Mouse (Mus musculus): ENCODE data around the gene Rin3. TPM values are rescaled to one million over a fixed set of nuclear protein-coding genes. Genes with fewer than 3 reads are reported as not detected.

Rin3 gene
- polyA plus RNA-seq, 1 experiment from 2014 or later = 10.5 TPM

- no peak for TF ChIP-seq CTCF (IDR thresholded peaks at IDR 0.05; ENCODE audit: low read depth)
- H3K9ac ChIP-seq (ENCODE audit: low read depth, low read length) = no peak overlapping the region
- H3K27me3 ChIP-seq (replicated peaks; ENCODE audit: control insufficient read depth, insufficient read depth, low read length) = no peaks in the 10 kb centered on the region
- no peaks in the 10 kb centered on the region for H3K4me1 ChIP-seq (replicated peaks; ENCODE audit: control insufficient read depth, insufficient read depth, low read length)
- H3K27ac ChIP-seq (ENCODE audit: low read depth, low read length) = no peak overlapping the region
- no peak overlapping the region for H3K4me2 ChIP-seq (replicated peaks; ENCODE audit: low read depth)
- WGBS = 82% methylated on average over 4 of the region's 4 CpGs
- no peaks in the 10 kb centered on the region for H3K9me3 ChIP-seq (ENCODE audit: control insufficient read depth)
- no peak for ATAC-seq
- peaks cover 80% of the 10 kb centered on the region; the same call in 1 of the 2 replicates for H3K36me3 ChIP-seq (ENCODE audit: control insufficient read depth, insufficient read depth)
- H3K4me3 ChIP-seq (ENCODE audit: low read depth, low read length) = no peak overlapping the region
Measured at GRCm38 (mm10) chr12:102398588-102398987, 115.7 kb downstream of the Rin3 start.

GRCm38 (mm10) chr12:102413171-102413570 is 130.3 kb downstream of the Rin3 start:
- 85% methylated on average over 13 of the region's 13 CpGs for WGBS
- no peak for ATAC-seq
- Histone ChIP-seq H3K4me1 (replicated peaks; ENCODE audit: control insufficient read depth, insufficient read depth, low read length) (0 out of 2 replicates have a peak, but pooled peaks cover 3% of the 10 kb centered on the region), H3K9ac (ENCODE audit: low read depth, low read length) (no peak overlapping the region), H3K36me3 (ENCODE audit: control insufficient read depth, insufficient read depth) (peaks cover 8% of the 10 kb centered on the region; the same call in 1 of the 2 replicates), H3K4me3 (ENCODE audit: low read depth, low read length) (no peak overlapping the region), H3K27me3 (replicated peaks; ENCODE audit: control insufficient read depth, insufficient read depth, low read length) (no peaks in the 10 kb centered on the region), H3K27ac (ENCODE audit: low read depth, low read length) (no peak overlapping the region; the same call in 1 of the 2 replicates), H3K9me3 (ENCODE audit: control insufficient read depth) (no peaks in the 10 kb centered on the region), H3K4me2 (replicated peaks; ENCODE audit: low read depth) (no peak overlapping the region)
- no peak for TF ChIP-seq CTCF (IDR thresholded peaks at IDR 0.05; ENCODE audit: low read depth)

GRCm38 (mm10) chr12:102414686-102415085 is 131.8 kb downstream of the Rin3 start:
- WGBS = 78% methylated on average over 6 of the region's 6 CpGs
- Histone ChIP-seq H3K4me1 (replicated peaks; ENCODE audit: control insufficient read depth, insufficient read depth, low read length) (0 out of 2 replicates have a peak, but pooled peaks cover 3% of the 10 kb centered on the region), H3K4me3 (ENCODE audit: low read depth, low read length) (no peak overlapping the region), H3K27me3 (replicated peaks; ENCODE audit: control insufficient read depth, insufficient read depth, low read length) (no peaks in the 10 kb centered on the region), H3K4me2 (replicated peaks; ENCODE audit: low read depth) (no peak overlapping the region), H3K36me3 (ENCODE audit: control insufficient read depth, insufficient read depth) (peaks cover 8% of the 10 kb centered on the region; the same call in 1 of the 2 replicates), H3K9ac (ENCODE audit: low read depth, low read length) (no peak overlapping the region), H3K9me3 (ENCODE audit: control insufficient read depth) (no peaks in the 10 kb centered on the region), H3K27ac (ENCODE audit: low read depth, low read length) (no peak overlapping the region)
- no peak for TF ChIP-seq CTCF (IDR thresholded peaks at IDR 0.05; ENCODE audit: low read depth)
- ATAC-seq = no peak

- Histone ChIP-seq H3K9ac (ENCODE audit: low read depth, low read length) (0 out of 2 replicates have a peak overlapping the region, but pooled peaks have one; percentile 1), H3K9me3 (ENCODE audit: control insufficient read depth) (no peaks in the 10 kb centered on the region), H3K27ac (ENCODE audit: low read depth, low read length) (peak overlapping the region; percentile 35; the same call in 1 of the 2 replicates), H3K27me3 (replicated peaks; ENCODE audit: control insufficient read depth, insufficient read depth, low read length) (no peaks in the 10 kb centered on the region), H3K4me3 (ENCODE audit: low read depth, low read length) (no peak overlapping the region), H3K36me3 (ENCODE audit: control insufficient read depth, insufficient read depth) (peaks cover 8% of the 10 kb centered on the region; the same call in 1 of the 2 replicates), H3K4me1 (replicated peaks; ENCODE audit: control insufficient read depth, insufficient read depth, low read length) (0 out of 2 replicates have a peak, but pooled peaks cover 3% of the 10 kb centered on the region), H3K4me2 (replicated peaks; ENCODE audit: low read depth) (no peak overlapping the region)
- TF ChIP-seq CTCF (IDR thresholded peaks at IDR 0.05; ENCODE audit: low read depth) = no peak
- ATAC-seq = 0 out of 2 replicates have a peak, but pooled peaks have one; percentile 38
- WGBS = 49% methylated on average over 7 of the region's 7 CpGs
Measured at GRCm38 (mm10) chr12:102416391-102416837, 133.6 kb downstream of the Rin3 start.

GRCm38 (mm10) chr12:102416955-102417510 is 134.2 kb downstream of the Rin3 start:
- Histone ChIP-seq H3K9me3 (ENCODE audit: control insufficient read depth) (no peaks in the 10 kb centered on the region), H3K27ac (ENCODE audit: low read depth, low read length) (peak overlapping the region; percentile 35; the same call in 1 of the 2 replicates), H3K36me3 (ENCODE audit: control insufficient read depth, insufficient read depth) (peaks cover 8% of the 10 kb centered on the region; the same call in 1 of the 2 replicates), H3K27me3 (replicated peaks; ENCODE audit: control insufficient read depth, insufficient read depth, low read length) (no peaks in the 10 kb centered on the region), H3K4me2 (replicated peaks; ENCODE audit: low read depth) (no peak overlapping the region), H3K4me3 (ENCODE audit: low read depth, low read length) (no peak overlapping the region), H3K9ac (ENCODE audit: low read depth, low read length) (0 out of 2 replicates have a peak overlapping the region, but pooled peaks have one; percentile 1), H3K4me1 (replicated peaks; ENCODE audit: control insufficient read depth, insufficient read depth, low read length) (0 out of 2 replicates have a peak, but pooled peaks cover 3% of the 10 kb centered on the region)
- ATAC-seq = 0 out of 2 replicates have a peak, but pooled peaks have one; percentile 9
- 69% methylated on average over 7 of the region's 7 CpGs for WGBS
- no peak for TF ChIP-seq CTCF (IDR thresholded peaks at IDR 0.05; ENCODE audit: low read depth)

- H3K4me3 ChIP-seq (ENCODE audit: low read depth, low read length) = no peak overlapping the region
- H3K36me3 ChIP-seq (ENCODE audit: control insufficient read depth, insufficient read depth) = peaks cover 6% of the 10 kb centered on the region; the same call in 1 of the 2 replicates
- no peaks in the 10 kb centered on the region for H3K9me3 ChIP-seq (ENCODE audit: control insufficient read depth)
- H3K4me2 ChIP-seq (replicated peaks; ENCODE audit: low read depth) = no peak overlapping the region
- 60% methylated on average over 6 of the region's 6 CpGs for WGBS
- ATAC-seq = peak; percentile 45; the same call in 1 of the 2 replicates
- H3K4me1 ChIP-seq (replicated peaks; ENCODE audit: control insufficient read depth, insufficient read depth, low read length) = 0 out of 2 replicates have a peak, but pooled peaks cover 3% of the 10 kb centered on the region
- no peak overlapping the region for H3K27ac ChIP-seq (ENCODE audit: low read depth, low read length)
- no peak for TF ChIP-seq CTCF (IDR thresholded peaks at IDR 0.05; ENCODE audit: low read depth)
- H3K27me3 ChIP-seq (replicated peaks; ENCODE audit: control insufficient read depth, insufficient read depth, low read length) = no peaks in the 10 kb centered on the region
- no peak overlapping the region for H3K9ac ChIP-seq (ENCODE audit: low read depth, low read length)
Measured at GRCm38 (mm10) chr12:102417701-102418100, 134.9 kb downstream of the Rin3 start.
